Mouse (Mus musculus) cortical plate, adult 2 months (tissue): ENCODE data around the gene Hist2h2ac. TPM values are rescaled to one million over a fixed set of nuclear protein-coding genes. Genes with fewer than 3 reads are reported as not detected.
"Not testable (repeated sequence)": the region's sequence is repeated elsewhere in the genome, so short reads cannot be mapped to it uniquely, and the experiment has no call there.

Experiments used
- H3K27ac ChIP-seq: fragments of 200-500 bp; 2 replicates; pipeline ENCODE4 v1.5.1; 2012; ENCODE audit warnings: low read length, control low read depth, inconsistent platforms; ENCODE audit not compliant: insufficient read depth
- H3K4me1 ChIP-seq: fragments of 200-500 bp; 2 replicates; pipeline ENCODE4 v1.6.1; 2011; ENCODE audit warnings: low read length; ENCODE audit not compliant: control insufficient read depth, insufficient read depth
- H3K4me3 ChIP-seq: fragments of 200-500 bp; 2 replicates; pipeline ENCODE4 v1.5.1; 2011; ENCODE audit warnings: mild to moderate bottlenecking, low read length, control low read depth; ENCODE audit not compliant: insufficient read depth
- CTCF ChIP-seq: fragments of 200-500 bp; IDR thresholded peaks from 2 replicates; pipeline ENCODE4 v1.5.1; 2011; ENCODE audit warnings: mild to moderate bottlenecking, control low read depth, low read length; ENCODE audit not compliant: insufficient read depth; ENCODE audit errors: extremely low read depth
- POLR2A ChIP-seq: fragments of 200-500 bp; IDR thresholded peaks from 2 replicates; pipeline ENCODE4 v1.6.1; 2011; ENCODE audit warnings: mild to moderate bottlenecking, low read length, control low read depth; ENCODE audit not compliant: insufficient read depth; ENCODE audit errors: extremely low read depth
- polyA plus RNA-seq: library from polyadenylated mRNA; depleted of rRNA; stranded (reverse); fragments of >200 nt; gene quantifications from 2 replicates; pipeline ENCODE4 v1.2.3, GENCODE M21; 2012

Gene Hist2h2ac
- polyA plus RNA-seq, 1 experiment: 4.6 TPM

- H3K4me3 ChIP-seq: peak within 1 kb of the TSS; percentile 69
- H3K27ac ChIP-seq: peak within 1 kb of the TSS; percentile 80
- not testable (repeated sequence) for H3K4me1 ChIP-seq
- peak; percentile 51; the same call in 1 of the 2 replicates for TF ChIP-seq POLR2A
Observed at GRCm38 (mm10) chr3:96239949-96240798, 19.5 kb upstream of the Hist2h2ac start, which contains the start of gene Hist2h2aa2. Gene Hist2h2aa2 (minus strand): TSS chr3:96240276.

DNA sequence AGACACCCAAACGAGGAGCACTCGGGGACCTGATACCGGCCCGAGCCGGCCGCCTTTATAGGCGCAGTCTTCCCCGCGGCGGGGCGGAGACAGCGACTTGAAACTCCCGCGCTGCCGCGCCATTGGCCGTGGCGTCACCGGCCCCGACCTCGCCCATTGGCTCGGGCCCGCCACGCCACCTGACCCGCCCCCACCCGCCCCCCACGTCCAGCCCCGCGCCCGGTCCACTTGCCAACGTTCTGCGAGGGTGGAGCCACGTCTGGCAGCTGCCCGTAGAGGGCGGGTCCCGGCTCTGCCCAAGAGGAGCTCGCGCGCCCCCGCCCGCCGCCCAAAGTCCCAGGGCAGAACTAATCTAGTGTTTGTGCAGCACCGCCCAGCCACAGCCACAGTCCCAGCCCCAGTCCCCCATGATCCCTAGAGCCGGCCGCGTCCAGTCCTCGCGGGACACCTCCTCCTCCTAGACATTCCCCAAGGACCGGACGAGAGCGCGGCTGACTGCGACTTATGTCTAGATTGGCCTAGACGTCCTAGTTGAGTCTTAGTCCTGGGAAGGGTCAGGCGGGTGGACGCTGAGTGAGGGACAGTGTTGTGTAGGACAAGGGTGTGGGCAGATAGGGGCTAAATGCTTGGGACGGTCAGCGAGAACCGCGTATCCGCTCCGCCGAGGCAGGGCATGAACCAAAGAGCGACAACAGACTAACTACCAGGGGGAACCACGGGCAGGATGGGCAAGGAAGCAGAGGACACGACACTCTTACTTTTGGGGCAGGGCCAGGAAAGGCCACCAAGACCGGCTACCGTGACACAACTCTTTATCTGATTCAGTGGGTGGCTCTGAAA is 18.5 kb upstream of the Hist2h2ac start, which contains the start of gene Hist2h3c2:
Hist2h3c2 (minus strand) TSS at position 174 of the 840 bp plus-strand sequence.
- Histone ChIP-seq H3K4me3 (peak within 1 kb of the TSS; percentile 69), H3K27ac (peak within 1 kb of the TSS; percentile 77; the same call in 1 of the 2 replicates)
- H3K4me1 ChIP-seq: not testable (repeated sequence)

DNA sequence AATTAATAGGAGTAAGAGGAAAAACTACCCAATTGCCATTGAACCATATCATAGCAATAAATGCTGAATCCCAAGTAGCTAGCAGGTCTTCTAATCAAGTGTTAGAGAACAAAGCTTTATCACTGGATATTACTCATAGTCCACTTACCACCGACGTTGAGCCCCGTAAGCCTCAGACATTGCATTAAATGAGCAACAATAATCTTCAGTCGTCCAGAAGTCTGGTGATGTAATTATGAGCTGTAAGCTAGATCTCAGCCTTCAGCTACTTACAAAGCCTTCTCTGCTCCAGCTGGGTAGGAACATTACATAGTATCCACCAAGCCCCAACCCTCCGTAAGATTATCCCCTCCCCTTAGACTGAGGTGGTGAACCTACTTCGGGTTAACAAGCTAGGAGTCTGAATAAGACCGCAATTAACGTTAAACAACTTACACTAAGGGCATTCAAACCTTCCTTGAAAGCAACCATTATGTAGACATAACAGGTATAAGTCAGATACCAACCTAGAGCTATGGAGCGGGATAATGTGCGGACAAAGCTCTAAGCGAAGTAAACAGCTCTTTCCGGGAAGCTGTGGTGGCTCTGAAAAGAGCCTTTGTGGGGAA is 17.3 kb upstream of the Hist2h2ac start:
- no peak overlapping the region for H3K4me3 ChIP-seq
- TF ChIP-seq CTCF (no peak), POLR2A (no peak)
- H3K27ac ChIP-seq: no peak overlapping the region
- peaks cover 4% of the 10 kb centered on the region; the same call in 1 of the 2 replicates for H3K4me1 ChIP-seq

GRCm38 (mm10) chr3:96237335-96237903 is 16.7 kb upstream of the Hist2h2ac start:
- Histone ChIP-seq H3K27ac (no peak overlapping the region), H3K4me3 (no peak overlapping the region), H3K4me1 (peaks cover 4% of the 10 kb centered on the region; the same call in 1 of the 2 replicates)
- TF ChIP-seq POLR2A: no peak

DNA sequence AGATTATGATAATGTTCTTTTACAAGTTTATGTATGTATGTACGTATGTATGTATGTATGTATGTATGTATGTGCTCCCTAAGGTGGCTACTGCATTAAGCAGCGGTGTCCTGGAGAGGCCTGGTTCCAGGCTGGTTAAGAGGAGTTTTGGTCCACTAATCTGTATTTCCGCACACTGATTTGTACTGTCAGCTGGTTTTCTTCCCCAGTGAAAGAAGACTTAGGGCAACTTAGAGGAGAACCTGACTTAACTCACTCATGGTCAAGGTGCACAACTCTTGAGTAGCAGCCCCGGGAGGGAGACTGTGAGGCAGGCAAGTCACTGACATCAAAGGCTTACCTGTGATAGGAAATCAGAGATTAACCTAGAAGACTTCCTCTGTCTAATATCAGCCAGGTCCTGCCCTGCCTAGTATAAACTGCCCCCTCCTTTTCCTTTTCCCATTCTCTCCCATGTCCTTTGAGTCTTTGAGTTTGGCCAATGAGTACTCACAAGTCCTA is 16.2 kb upstream of the Hist2h2ac start:
- Histone ChIP-seq H3K27ac (no peak overlapping the region), H3K4me3 (no peak overlapping the region), H3K4me1 (peaks cover 4% of the 10 kb centered on the region; the same call in 1 of the 2 replicates)
- TF ChIP-seq POLR2A (no peak), CTCF (no peak)

GRCm38 (mm10) chr3:96235836-96236235 is 15.2 kb upstream of the Hist2h2ac start:
- TF ChIP-seq POLR2A (no peak), CTCF (no peak)
- Histone ChIP-seq H3K27ac (no peak overlapping the region), H3K4me1 (peaks cover 3% of the 10 kb centered on the region; the same call in 1 of the 2 replicates), H3K4me3 (no peak overlapping the region)

DNA sequence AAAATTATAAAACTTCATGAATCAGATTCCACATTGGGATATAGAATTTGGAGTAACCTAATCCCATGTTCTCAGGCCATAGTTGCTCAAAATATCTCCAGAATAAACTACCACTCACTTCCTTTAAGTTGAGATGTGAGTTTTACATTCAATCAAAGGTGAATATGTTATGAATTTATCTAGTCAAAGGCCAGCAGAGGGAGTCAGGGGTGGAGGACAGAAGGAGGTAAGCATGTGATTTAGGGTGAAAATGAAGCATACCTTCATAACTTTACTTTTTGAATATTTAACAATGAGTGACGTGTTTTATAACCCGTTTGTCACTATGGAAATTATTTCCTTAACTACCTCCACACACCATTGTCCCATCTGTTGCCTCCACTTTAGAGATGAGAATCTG is 14.2 kb upstream of the Hist2h2ac start:
- Histone ChIP-seq H3K4me1 (peaks cover 2% of the 10 kb centered on the region; the same call in 1 of the 2 replicates), H3K27ac (no peak overlapping the region), H3K4me3 (no peak overlapping the region)
- TF ChIP-seq POLR2A (no peak), CTCF (no peak)

- Histone ChIP-seq H3K27ac (no peak overlapping the region), H3K4me1 (no peaks in the 10 kb centered on the region), H3K4me3 (no peak overlapping the region)
- TF ChIP-seq POLR2A: no peak
Observed at GRCm38 (mm10) chr3:96231758-96232120, 11.1 kb upstream of the Hist2h2ac start.
